8 mouse cellular contexts compared by ENCODE assay signal in genomic region chr6:6216507-6217285, GRCm38 (mm10). TPM values are rescaled to one million over a fixed set of nuclear protein-coding genes. Genes with fewer than 3 reads are reported as not detected.
A peak's percentile ranks its signal among the peaks of the same experiment; 100 is the strongest.
DNase-seq lines count a peak whose midpoint lies in the region; ATAC-seq and TF ChIP-seq lines count a peak whose summit lies in the region.

Gene Slc25a13 (minus strand): TSS chr6:6217173.

- no peaks in the 10 kb centered on the region for H3K9me3 ChIP-seq in intestine, embryonic 15.5 days
- H3K9me3 ChIP-seq in liver, embryonic 14.5 days (ENCODE audit: control insufficient read depth, low read length): no peaks in the 10 kb centered on the region
- H3K9me3 ChIP-seq in stomach, postnatal 0 days (ENCODE audit: control insufficient read depth, low read length): no peaks in the 10 kb centered on the region

- H3K4me1 ChIP-seq in intestine, embryonic 15.5 days (replicated peaks): no peaks in the 10 kb centered on the region
- H3K4me1 ChIP-seq in liver, embryonic 14.5 days (replicated peaks; ENCODE audit: control insufficient read depth in 2 of 2, insufficient read depth in 2 of 2, low read length in 1 of 2): peaks cover 0 to 14% of the 10 kb centered on the region in 2 experiments; a peak in 2 of 4 replicates
- H3K4me1 ChIP-seq in stomach, postnatal 0 days (replicated peaks; ENCODE audit: control insufficient read depth, insufficient read depth): no peaks in the 10 kb centered on the region

- ATAC-seq in intestine, embryonic 15.5 days: peak; percentile 97
- peak; percentile 95 for ATAC-seq in liver, embryonic 14.5 days (ENCODE audit: insufficient read depth)
- ATAC-seq in stomach, postnatal 0 days (ENCODE audit: low FRiP score, low TSS enrichment): peak; percentile 96

- no peaks in the 10 kb centered on the region for H3K27me3 ChIP-seq in intestine, embryonic 15.5 days (replicated peaks)
- no peaks in the 10 kb centered on the region for H3K27me3 ChIP-seq in liver, embryonic 14.5 days (ENCODE audit: control insufficient read depth, insufficient read depth, low read length)
- H3K27me3 ChIP-seq in stomach, postnatal 0 days (ENCODE audit: control insufficient read depth, insufficient read depth, low read length): no peaks in the 10 kb centered on the region

- peak within 1 kb of the TSS; percentile 54 for H3K4me3 ChIP-seq in left cerebral cortex, adult 2 months
- peak within 1 kb of the TSS; percentile 71 for H3K4me3 ChIP-seq in intestine, embryonic 15.5 days (replicated peaks)
- peak within 1 kb of the TSS; percentile 74 to 82 for H3K4me3 ChIP-seq in liver, embryonic 14.5 days (ENCODE audit: insufficient read depth in 1 of 2, low read depth in 2 of 2, low read length in 2 of 2)
- peak within 1 kb of the TSS; percentile 69 for H3K4me3 ChIP-seq in stomach, postnatal 0 days (ENCODE audit: low read depth, low read length)

- TF ChIP-seq CTCF in left cerebral cortex, adult 2 months (IDR thresholded peaks at IDR 0.05): no peak
- no peak for TF ChIP-seq CTCF in liver, embryonic 14.5 days (IDR thresholded peaks at IDR 0.05; ENCODE audit: low read depth)
- TF ChIP-seq CTCF in stomach, postnatal 0 days (IDR thresholded peaks at IDR 0.05; ENCODE audit: low read depth): no peak

- peak within 1 kb of the TSS; percentile 77 for H3K9ac ChIP-seq in intestine, embryonic 15.5 days
- H3K9ac ChIP-seq in liver, embryonic 14.5 days (replicated peaks): peak within 1 kb of the TSS; percentile 73
- peak within 1 kb of the TSS; percentile 83 for H3K9ac ChIP-seq in stomach, postnatal 0 days (ENCODE audit: low read length)

- DNase-seq in left cerebral cortex, adult 2 months (ENCODE audit: extremely low spot score in 1 of 2, low spot score in 2 of 2): peak; percentile 36 to 44
- DNase-seq in left cerebral cortex, adult 11 months (ENCODE audit: low spot score): no peak
- peak; percentile 53 to 66 for DNase-seq in cerebellum, postnatal 25 days
- DNase-seq in gastrocnemius, postnatal 36 days: peak; percentile 30 to 38
- peak; percentile 49 to 57 (median 52) for DNase-seq in liver, embryonic 14.5 days (ENCODE audit: low read depth in 3 of 3, low spot score in 3 of 3)
- DNase-seq in natural killer cell, adult 2 months (ENCODE audit: low spot score in 2 of 2): peak; percentile 42 to 58
- DNase-seq in stomach, postnatal 0 days (ENCODE audit: low spot score): peak; percentile 83

- H3K27ac ChIP-seq in left cerebral cortex, adult 2 months: 0 out of 2 replicates have a peak within 1 kb of the TSS, but pooled peaks have one; percentile 2
- 0 out of 2 replicates have a peak within 1 kb of the TSS, but pooled peaks have one; percentile 28 for H3K27ac ChIP-seq in intestine, embryonic 15.5 days
- H3K27ac ChIP-seq in liver, embryonic 14.5 days: peak within 1 kb of the TSS; percentile 32; the same call in 1 of the 2 replicates
- peak within 1 kb of the TSS; percentile 76 for H3K27ac ChIP-seq in stomach, postnatal 0 days (replicated peaks)

- intact Hi-C loops in left cerebral cortex, adult 2 months (cut with DNase I): loop anchor here (10.0 kb wide), 1 partner anchor 668 kb away; the partner anchor contains the start of gene Dlx5
- intact Hi-C loops in gastrocnemius, postnatal 36 days (cut with DNase I): no loop called here

- under 1% methylated on average over 51 of the region's 51 CpGs for WGBS in intestine, embryonic 15.5 days
- WGBS in liver, embryonic 14.5 days (ENCODE audit: insufficient replicate concordance): under 1% methylated on average over 51 of the region's 51 CpGs
- under 1% methylated on average over 51 of the region's 51 CpGs for WGBS in stomach, postnatal 0 days

- H3K4me2 ChIP-seq in intestine, embryonic 15.5 days (replicated peaks): peak within 1 kb of the TSS; percentile 84
- H3K4me2 ChIP-seq in liver, embryonic 14.5 days (ENCODE audit: low read depth): peak within 1 kb of the TSS; percentile 84
- peak within 1 kb of the TSS; percentile 94 for H3K4me2 ChIP-seq in stomach, postnatal 0 days (replicated peaks; ENCODE audit: low read depth)

- no peak for TF ChIP-seq EP300 in liver, embryonic 14.5 days (IDR thresholded peaks at IDR 0.05; ENCODE audit: low read depth)
- no peak for TF ChIP-seq EP300 in stomach, postnatal 0 days (optimal IDR thresholded peaks at IDR 0.05)

- no peaks in the 10 kb centered on the region for H3K36me3 ChIP-seq in intestine, embryonic 15.5 days
- H3K36me3 ChIP-seq in liver, embryonic 14.5 days (replicated peaks; ENCODE audit: control insufficient read depth, insufficient read depth, low read depth): no peaks in the 10 kb centered on the region
- no peaks in the 10 kb centered on the region for H3K36me3 ChIP-seq in stomach, postnatal 0 days (ENCODE audit: control insufficient read depth, insufficient read depth, low read length)

RNA-seq across cellular contexts. Expression of gene Slc25a13, which starts in this region (rescaled TPM):
- 1 to 10 TPM; 2.7 to 2.9 TPM for total RNA-seq in left cerebral cortex, adult 2 months (2021)
- total RNA-seq in gastrocnemius, postnatal 36 days (2021): under 1 TPM; 0.74 to 0.84 TPM
- 47.3 and 48.2 TPM in 2 replicates for polyA plus RNA-seq in intestine, embryonic 15.5 days (2015; fragmentation: Nextera tagmentation; extraction: Ambion mirVana)
- 8.4 and 11.6 TPM in 2 replicates for polyA plus RNA-seq in liver, embryonic 14.5 days (2012; rRNA removed)
- 26.0 and 28.6 TPM in 2 replicates for polyA plus RNA-seq in liver, embryonic 14.5 days (2014; fragmentation: Nextera tagmentation; extraction: Ambion mirVana)
- 17.4 and 18.5 TPM in 2 replicates for polyA plus RNA-seq in stomach, postnatal 0 days (2015; fragmentation: Nextera tagmentation; extraction: Ambion mirVana)

Comparison
In these comparisons a context has a peak if more than half of its experiments do, and no peak if none do; other contexts are left out.
1. Peak in DNase-seq in gastrocnemius, postnatal 36 days; RNA of the gene not detected or under 1 TPM.
2. H3K27ac ChIP-seq: peak in every context shown above with its lines; median percentile 76 in stomach, postnatal 0 days; 32 in liver, embryonic 14.5 days; 28 in intestine, embryonic 15.5 days; 2 in left cerebral cortex, adult 2 months.